Mouse (Mus musculus) thymus, adult 18-20 months (tissue): Measurements from ENCODE around the gene Tle3.

Experiments
- DNase-seq, 2 experiments: peaks; one replicate each; pipeline ENCODE4 v3.0.0; 2022; ENCODE audit warnings: mixed read lengths in 2 of 2

Tle3 gene

DNA sequence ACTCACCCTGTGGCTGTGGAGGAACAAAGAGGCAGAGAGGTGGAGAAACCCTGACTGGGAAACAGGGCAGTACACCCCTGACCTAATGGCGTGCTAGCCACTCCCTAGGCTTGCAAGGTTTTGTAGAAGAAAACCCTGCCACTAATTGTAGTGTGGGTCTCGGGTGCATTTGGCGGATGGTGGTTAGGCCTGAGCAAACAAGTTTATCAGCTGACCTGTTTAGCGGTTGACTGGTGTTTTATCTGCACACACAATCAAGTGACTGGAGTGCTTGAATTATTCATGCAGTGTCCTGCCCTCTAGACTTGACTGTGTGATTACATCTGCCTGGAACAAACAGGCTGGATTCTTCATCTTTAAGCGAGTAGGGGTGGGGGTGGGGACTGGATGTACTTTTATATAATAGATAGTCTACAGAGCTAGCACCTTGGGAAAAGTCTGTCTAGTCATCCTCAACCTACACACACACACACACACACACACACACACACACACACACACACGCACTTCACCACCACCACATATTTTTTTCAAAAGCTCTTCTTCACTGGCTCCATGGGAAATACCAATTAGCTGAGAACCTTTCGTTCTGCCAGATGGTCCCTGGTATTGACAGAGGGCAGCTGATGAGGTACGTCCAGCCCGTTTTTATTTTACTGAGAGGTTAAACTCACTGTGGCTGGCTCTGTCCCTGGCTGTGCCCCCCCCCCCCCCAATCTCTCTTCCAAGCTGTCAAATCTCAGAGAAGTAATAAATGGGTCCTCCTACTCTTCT lies 5.7 kb downstream of the Tle3 start:
- no peak for DNase-seq

- DNase-seq = no peak
Measured at GRCm38 (mm10) chr9:61378516-61378915, 6.3 kb downstream of the Tle3 start.

GRCm38 (mm10) chr9:61379016-61379634 lies 7.0 kb downstream of the Tle3 start:
- DNase-seq = no peak

GRCm38 (mm10) chr9:61380258-61381062 lies 8.3 kb downstream of the Tle3 start:
- DNase-seq = peak in 1 of 2 experiments; percentile 63

- no peak for DNase-seq
Measured at GRCm38 (mm10) chr9:61381063-61381408, 8.9 kb downstream of the Tle3 start.

GRCm38 (mm10) chr9:61381445-61381844 lies 9.3 kb downstream of the Tle3 start:
- no peak for DNase-seq

DNA sequence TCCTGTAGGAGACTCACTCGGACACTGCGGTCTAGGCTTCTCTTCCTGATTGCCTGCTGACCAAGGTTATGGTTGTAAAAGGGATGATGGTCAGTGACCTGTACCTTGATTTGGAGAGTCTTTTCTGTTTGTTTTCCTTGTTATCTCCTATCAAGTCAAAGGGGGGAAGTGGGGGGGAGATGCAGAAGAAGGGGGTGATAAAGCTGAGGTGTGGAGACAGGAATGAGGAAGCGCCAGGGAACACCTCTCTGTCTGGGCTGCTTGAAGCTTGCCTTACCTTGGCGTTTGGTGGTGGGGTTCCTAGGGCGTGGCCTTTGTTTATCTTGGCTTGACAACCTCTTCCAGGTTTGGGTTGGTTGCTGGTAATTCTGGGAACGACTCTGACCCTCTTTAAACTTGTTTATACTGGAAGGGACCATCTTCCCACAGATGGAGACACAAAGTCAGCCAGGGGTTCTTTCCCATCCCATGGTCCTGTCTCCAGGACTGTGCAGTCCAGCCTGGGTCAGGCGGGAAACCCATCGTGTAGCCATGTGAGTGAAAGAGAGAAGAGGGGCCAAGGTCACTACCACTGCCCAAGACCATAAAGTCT lies 10.5 kb downstream of the Tle3 start:
- DNase-seq = no peak

GRCm38 (mm10) chr9:61384101-61384500 lies 11.9 kb downstream of the Tle3 start:
- DNase-seq = no peak

- DNase-seq = no peak
Measured at GRCm38 (mm10) chr9:61384646-61385443, 12.7 kb downstream of the Tle3 start.

- DNase-seq = no peak
Measured at GRCm38 (mm10) chr9:61385753-61386152, 13.6 kb downstream of the Tle3 start.

DNA sequence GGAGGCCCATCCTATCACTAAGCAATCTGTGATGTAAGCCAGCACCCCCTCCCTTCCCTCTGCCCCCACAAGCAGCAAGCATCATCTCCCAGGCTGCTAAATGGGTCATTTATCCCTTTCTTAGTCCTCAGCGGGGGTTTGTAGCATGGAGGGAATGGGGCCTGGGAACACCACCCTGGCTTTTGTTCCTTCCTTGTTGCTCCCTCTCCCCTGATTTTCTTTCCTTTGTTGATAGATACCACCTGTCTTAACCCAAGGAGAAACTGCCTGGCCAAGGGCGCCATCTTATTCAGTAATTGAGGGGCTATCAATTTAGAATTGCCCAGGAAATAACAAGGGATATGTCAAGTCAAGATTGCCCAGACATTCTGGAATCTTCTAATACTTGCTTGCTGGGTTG lies 14.1 kb downstream of the Tle3 start:
- DNase-seq = no peak

DNA sequence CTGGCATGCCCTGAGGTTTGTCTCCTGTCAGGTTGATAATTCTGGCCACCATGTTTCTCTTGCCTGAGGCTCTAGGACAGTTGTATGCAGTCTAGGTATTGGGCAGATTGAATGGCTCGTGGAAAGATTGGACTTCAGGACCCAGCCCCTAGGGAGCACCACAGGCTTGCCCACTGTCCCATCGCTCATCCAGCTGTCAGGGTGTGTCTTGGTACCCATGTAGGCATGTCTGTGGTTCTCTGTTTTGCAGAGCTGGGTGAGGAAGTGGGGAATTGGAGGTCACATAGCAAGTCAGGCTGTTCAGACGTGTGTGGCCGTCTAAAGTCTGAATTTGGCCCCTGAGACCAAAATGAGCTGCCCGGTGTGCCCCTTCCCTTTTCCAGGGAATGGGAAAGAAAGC lies 15.6 kb downstream of the Tle3 start:
- no peak for DNase-seq

GRCm38 (mm10) chr9:61388214-61388613 lies 16.0 kb downstream of the Tle3 start:
- DNase-seq = no peak

DNA sequence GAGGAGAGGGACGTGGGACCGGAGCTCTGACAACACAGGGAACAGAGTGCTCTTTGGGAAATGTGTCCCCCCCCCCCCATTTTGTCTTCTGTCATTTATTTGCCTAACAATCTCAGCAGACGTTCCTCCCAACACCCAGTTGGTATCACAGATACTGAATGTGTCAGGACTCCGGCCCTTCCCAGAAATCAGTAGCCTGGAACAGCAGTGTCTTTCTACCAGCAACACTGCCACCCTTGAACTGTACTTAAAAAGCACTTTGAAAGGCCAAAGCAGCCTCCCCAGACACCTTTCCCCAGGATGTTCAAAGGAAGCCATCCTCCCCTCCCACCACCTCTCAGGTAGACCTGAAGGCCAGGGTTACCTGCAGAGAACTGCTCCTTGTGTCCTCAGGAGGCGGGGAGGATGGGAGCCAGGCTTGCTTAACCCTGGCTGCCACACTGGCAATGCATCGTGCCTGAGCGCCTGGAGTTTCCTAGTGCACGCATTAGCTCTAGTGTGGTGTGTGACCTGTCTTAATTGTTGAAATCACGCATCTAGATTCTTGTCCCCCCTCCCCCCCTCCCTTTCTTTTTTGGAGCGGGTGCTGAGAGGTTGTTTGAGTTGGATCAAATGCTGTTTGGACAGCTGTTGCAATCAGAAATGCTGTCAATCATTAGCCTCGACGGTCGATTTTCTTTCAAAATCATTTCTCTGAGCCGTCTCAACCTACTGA lies 16.7 kb downstream of the Tle3 start:
- DNase-seq = no peak

GRCm38 (mm10) chr9:61389404-61389701 lies 17.2 kb downstream of the Tle3 start:
- no peak for DNase-seq

GRCm38 (mm10) chr9:61391570-61392337 lies 19.6 kb downstream of the Tle3 start:
- no peak for DNase-seq

DNA sequence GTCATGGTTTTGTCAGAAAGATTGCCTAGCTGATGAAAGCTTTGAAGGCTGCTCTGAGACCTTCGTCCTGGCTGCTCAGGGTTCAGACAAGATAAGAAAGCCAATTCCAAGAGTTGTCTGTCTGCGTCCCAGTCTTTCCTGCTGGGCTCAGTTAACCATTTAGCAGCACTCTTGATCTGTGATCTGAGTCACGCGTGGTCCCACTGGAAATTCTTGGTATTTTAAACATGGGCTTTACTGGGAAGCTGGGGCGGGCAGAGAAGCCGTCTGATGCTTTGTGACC lies 20.1 kb downstream of the Tle3 start:
- no peak for DNase-seq

- no peak for DNase-seq
Measured at GRCm38 (mm10) chr9:61393161-61393560, 21.0 kb downstream of the Tle3 start.

- no peak for DNase-seq
Measured at GRCm38 (mm10) chr9:61393847-61394246, 21.7 kb downstream of the Tle3 start.

- no peak for DNase-seq
Measured at GRCm38 (mm10) chr9:61395071-61395470, 22.9 kb downstream of the Tle3 start.

DNA sequence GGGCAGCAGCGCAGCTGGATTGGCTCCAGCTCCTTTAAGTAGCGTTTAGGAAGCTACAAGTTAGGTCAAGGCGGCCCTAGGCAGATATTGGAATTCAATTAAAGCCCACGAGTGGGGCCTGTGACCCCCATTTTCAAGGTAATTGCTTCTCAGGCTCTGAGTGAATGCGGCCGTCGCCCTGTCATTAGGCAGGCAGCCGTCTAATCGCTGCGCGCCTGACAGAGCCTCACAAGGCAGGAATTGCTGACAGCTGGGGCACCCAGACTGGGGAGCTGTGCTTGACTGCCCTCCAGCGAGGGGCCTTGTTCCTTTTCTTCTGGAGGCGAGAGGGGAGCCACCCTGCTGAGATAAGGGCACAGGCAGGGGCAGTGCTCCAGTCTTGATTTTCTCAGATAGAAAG lies 24.3 kb downstream of the Tle3 start:
- no peak for DNase-seq

DNA sequence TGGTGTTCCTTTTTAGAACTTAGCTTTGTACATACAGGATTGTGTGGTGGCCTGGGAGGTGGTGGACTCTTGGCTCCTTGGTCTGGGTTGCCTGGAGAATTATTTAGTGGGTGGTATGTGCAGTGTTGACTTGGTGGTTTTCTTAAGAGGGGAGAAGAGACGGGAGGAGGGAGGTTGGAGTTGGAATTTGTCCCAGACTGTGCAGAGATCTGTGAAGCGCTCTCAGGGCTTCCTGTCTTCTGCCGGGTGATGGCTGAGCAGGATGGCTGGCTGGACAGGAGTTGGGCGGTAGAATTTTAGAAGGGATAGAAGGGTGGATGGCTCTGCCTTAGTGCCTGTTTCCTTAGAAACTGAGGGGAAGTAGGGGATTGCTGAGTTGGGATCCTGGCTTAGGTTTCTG lies 25.0 kb downstream of the Tle3 start:
- DNase-seq = no peak
